Mouse (Mus musculus) skeletal muscle tissue, adult 2 months (tissue): Measurements from ENCODE around the gene Dph5.
"Not testable (repeated sequence)": the region's sequence is repeated elsewhere in the genome, so short reads cannot be mapped to it uniquely, and the experiment has no call there.

ENCODE experiments used
- DNase-seq: peaks from one replicate; pipeline ENCODE4 v3.0.0-alpha.2; 2012; ENCODE audit warnings: low read depth, low spot score

The Dph5 gene

DNA sequence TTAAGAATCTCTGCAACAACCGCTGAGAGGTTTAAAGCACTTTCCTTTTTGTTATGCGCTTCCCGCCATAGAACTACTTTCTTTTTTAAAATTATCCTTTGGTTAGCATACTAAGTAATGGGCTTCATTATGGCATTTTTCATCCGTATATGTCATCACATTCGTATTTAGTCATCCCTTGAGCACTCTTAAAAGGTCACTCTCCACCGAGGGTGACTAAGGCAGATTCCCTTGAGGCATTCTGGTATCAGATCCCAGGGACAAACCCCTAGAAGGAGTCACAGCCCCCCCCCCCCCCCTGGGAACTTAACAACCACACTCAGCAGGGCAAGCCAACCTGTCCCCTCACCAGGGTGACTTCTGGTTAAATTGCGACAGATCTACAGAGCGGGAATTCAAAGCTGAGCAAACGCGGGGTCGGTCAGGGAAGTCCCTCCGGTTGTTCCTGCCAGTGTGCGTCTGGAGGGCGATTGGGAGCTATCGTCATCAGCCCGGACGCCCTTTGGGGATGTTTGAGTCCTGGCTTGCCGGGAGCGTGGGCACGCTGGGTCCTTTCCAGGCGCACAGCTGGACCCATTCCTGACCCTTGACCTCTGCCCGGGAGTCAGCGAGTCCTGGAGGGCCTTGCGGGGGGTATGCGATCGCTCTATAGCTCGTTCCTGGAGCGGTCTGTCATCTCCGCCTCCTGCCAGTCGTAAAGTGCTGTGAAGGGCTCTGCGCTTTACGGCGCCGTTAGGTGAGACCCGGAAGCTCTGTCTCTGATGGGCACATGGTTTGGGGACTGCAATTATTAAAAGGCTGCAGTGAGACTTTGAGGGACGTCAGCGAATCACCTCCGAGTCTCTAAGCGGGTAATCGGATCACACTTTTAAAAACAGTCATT lies at the start of gene Dph5:
Dph5 (plus strand) TSS at position 411 of the 883 bp plus-strand sequence.
- peak; percentile 85 for DNase-seq

DNA sequence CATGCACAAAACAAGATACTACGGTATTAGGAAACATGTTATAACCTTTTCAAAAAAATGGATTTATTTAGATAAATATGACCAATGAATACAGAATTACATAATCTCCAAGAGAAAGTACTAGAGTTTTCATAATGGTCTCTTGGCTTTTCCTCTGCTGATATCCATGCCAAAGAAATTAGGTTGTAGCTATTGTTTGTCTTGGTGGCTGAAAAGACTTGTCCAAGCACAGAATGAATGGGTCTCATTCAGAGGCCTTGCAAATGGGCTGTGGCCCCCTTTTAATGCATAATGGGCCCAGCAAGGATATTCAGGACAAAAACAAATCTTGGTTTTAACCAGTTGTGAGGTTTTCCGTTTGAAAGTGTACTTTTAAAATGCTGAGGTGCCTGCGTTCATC lies 43.1 kb upstream of the Dph5 start:
- DNase-seq: no peak

DNA sequence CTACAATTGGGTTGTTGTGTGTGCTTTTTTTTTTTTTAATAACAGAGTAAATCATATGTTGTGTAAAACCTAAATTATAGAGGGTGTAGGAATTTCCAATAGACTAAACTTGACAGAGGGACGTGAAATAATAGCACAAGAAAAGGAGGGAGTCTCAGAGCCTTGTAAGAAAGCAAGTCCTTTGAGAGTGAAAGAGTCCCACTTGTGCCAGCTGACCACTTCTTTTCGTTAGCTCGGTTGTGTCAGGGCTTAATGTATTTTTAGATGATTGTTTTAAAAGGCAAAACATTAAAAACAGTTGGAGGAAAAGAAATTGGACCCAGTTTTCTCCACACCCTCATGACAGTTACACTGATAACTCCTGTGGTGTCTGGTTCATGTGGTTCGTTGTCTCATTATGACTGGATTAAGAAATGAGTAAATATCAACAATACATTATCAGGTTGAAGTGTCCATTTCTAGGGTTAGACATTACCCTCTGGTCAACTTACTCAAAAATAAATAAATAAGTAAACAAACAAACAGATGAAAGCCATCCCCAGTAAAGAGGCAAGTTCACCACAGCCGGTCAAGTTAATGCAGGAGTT lies 42.5 kb upstream of the Dph5 start:
- no peak for DNase-seq

DNA sequence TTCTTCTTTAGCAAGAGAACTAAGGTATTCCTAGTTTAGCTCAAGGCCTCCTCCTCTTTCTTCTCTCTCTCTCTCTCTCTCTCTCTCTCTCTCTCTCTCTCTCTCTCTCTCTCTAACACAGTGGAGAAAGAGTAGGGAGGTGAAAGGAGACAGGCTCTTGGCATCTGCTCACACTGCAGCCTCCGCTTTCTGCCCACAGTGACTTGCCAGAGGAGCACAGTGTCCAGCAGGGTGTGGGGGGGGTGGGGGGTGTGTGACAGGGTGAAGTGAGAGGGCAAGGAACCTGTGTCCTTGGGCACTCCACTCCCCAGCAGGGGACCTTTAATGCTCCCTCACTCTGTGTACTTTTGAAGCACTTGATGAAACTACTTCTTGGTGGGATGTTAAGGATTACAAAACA lies 41.9 kb upstream of the Dph5 start:
- no peak for DNase-seq

DNA sequence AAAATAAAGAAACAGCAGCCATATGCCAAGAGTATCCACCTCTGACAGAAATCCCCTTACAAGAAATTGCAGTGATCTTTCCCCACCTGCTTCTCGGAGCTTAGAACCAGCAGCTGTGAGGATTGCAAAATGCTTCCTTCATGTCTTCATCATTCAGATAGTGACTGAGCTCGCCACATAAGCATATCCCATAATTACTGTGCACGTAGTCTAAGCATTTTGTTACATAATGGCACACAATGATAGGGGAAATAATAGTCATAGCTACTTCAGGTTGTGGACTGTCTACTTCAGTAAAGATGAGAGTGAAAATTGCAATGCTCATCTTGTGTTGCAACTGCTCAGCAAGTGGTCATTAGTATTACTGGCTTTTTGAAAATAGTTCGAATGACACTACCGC lies 41.5 kb upstream of the Dph5 start:
- DNase-seq: no peak

DNA sequence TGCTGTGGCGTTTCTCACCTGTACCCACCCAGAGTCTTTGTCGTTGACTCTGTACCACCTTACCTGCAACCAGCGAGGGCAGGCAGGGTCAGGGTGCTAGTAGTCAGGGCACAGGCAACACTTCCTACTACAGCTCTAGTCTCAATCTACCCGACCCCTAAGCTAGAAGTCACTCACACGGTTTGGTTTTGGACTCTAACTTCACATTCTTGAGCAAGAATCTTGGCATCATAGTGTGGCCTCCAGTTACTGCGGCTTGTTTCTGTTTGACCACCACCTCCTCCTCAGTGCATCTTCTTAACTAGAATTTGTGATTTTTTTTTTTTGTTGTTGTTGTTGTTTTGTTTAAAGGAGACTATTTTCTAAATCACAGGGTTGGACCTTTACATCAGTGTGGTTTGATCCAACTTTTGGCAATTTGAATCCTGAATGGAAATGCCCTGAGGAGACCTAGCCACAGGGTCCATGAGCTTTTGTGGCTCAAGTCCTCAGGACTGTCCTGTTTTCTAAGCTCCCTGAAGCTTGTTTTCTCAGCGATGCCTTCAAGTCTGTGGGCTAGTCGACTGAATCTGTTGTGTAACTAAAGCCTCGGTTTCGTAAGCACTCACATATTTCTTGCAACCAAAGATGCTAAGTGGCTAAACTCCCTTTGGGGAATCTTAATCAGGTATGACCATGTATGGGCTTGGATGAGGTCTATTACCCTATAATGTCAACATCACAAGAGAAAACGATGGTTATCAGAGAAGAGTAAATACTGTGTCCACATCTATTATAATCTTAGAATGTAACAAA lies 38.8 kb upstream of the Dph5 start:
- no peak for DNase-seq

DNA sequence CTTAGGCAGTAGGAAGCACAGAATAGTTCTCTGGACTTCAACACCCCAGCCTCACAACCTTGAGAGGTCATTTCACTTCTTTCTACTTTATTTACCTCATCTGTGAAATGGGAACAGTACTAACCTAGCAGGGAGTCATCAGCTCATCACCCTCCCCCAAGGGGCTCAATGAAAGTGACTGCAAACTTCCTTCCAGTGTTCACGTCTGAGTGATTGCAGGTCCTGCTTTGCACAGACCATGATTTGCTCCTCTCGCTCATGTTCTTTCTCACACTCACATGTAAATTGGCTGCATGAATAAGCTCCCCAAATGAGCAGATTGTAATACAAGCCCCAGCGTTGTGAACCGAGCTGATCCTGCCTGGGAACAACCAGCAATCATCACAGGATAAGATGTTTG lies 36.7 kb upstream of the Dph5 start:
- DNase-seq: no peak

DNA sequence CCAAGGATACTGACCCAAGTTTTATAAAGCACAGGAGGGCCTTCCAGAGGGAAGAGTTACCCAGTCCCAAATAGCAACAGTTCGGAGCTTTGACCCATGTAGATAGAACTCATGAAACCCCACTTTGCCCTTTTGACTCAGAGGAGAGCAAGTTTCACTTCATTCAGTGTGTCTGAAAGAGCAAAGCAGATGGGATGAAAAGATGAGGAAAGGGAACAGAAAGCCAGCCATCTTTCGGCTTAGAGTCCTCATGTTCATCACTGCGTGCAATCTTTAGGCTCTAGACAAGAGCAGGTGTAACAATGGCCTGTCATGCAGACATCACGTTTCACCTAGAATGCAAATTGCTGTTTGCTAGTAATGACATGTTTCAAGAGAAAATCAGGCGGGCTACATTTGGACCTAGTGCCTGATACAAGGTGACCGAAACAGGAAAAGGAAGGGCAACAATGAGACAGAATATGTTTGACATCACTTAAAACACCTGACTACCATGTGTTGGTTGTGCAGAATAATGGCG lies 32.9 kb upstream of the Dph5 start:
- DNase-seq: no peak

DNA sequence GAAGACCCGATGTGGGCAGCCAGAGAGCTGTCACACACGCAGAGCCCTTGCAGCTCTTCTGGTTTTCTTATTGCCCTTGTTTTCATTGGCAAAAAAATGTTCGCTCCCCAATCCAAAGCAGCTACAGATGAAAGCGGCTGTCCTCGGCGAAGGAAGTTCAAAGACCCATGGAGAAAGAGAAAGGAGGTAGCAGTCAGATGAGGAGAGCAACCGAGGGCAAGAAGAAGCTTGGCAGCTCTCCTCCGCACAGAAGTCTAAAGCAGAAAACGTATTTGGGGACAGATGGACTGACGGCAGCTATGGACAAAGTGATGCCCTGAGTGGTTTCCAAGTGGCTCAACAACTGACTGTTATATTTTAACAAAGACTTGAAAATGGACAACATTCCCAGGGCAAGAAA lies 32.1 kb upstream of the Dph5 start:
- DNase-seq: no peak

DNA sequence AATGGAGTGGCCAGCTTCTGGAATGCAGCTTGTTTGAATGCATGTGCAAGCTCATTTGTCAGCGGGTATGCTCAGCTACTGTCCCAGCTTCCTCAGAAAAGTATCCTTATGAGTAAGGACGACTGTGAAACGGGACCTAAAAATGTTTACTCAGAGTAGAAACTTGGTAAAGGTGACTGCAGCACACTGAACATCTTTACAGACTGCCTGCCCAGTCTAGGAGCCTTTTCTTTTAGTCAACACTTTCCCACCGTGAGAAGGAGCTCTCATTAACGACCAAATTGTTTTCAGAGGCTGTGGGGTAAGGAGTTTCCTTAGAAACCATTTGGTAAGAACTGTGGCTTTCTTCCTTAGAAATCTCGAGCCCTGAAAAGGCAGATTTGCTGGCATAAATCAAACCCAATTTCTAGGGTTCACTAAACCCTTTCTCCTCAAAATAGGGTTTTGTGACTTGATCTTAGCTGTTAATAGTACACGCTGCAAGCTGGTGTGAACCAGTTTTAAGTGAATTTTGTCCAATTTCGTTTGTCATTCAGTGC lies 31.1 kb upstream of the Dph5 start:
- DNase-seq: no peak

DNA sequence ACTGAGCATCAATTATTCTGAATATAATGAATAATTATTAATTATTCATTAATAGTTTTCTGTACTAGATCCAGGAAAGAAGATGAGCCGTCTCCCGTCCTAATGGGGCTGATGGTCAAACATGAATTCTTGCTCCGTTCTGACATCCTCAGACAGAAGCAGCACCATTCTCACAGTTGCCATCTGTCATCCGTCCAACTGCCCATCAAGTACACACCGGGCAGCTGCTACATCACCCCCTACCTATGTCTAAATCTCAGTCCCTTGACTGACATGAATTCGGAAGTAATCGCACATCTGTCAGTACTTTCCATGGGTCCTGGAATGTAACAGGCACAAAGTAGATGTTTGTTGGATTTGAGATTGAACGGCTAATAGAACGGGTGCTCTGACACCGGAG lies 30.2 kb upstream of the Dph5 start:
- DNase-seq: no peak

DNA sequence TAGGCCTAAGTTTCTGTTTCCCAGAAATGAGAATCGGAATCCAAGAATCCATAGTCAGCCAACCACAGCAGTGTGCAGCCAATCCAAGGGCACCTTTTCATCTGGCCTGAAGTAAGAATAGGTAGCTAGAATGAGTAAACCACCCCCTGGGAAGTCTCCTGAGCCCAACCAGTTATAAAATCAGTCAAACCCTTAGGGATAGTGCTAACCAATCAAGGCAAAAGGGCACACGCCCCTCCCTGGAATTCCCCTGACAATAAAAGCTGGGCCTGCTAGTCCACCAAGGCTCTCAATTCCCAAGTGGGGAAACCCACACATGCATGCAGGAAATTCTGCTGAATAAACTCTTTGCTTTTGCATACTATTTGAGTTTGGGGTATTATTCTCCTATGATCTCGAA lies 28.8 kb upstream of the Dph5 start:
- no peak for DNase-seq

DNA sequence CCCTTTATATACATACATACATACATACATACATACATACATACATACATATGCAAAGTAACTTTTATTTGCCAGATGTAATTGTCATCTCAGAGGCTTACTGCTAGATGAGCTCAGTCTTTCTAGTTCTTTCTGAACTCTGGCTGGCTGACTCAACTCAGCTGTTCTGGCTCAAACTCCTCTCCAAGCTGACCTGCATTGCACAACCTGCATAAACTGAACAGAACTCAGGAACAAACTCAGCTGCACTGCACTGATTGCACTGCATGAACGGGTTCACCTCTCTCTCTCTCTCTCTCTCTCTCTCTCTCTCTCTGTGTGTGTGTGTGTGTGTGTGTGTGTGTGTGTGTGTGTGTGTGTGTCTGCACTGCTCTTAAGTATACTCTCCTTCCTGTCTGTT lies 26.9 kb upstream of the Dph5 start:
- not testable (repeated sequence) for DNase-seq

DNA sequence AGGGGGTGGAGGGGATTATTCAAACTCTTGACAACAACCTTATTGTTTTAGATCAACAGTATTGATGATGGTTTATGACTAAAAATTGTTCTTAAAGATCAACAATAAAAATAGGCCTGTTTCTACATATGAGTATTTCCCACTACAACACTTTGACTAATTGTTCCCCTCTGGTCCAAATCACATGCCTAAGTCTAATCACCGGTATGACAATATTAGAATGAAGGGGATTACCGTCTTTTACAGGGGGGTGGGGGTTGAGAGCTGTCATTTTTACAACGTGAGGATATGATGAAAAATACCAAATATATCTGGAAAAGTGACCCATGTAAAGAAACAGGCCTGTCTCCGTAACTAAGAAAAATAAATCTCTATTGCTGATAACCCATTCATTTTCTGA lies 24.1 kb upstream of the Dph5 start:
- no peak for DNase-seq

DNA sequence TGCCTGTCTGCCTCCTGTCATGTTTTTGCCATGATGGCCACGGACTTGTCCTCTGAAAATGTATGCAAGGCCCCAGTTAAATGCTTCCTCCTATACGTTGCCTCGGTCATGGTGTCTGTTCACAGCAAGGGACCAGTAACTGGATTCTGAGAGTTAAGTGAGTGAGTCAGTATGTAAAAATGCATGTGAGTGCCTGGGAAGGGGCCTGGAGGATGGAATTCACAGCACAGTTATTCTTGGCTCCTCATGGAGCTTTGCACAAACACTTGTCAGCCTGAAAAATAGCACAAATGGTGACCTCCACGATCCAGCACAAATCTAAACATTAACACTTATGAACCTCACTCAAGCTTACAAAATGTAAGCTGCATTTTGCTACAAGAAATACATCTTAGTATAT lies 20.5 kb upstream of the Dph5 start:
- DNase-seq: no peak

DNA sequence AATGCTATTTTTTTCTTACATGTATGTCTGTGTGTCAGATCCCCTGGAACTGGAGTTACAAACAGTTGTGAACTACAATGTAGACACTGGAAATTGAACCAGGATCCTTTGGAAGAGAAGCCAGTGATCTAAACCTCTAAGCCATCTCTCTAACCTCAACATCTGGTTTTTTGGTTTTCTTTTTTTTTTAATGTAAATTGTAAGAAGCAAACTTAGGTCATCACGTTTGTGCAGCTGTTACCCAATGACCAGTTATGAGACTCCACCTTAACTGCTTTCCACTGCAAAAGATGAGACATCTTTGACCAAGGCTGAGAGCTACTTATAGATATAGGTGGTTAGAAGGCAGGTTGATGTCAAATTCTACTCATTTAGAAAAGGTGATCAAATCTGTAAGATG lies 19.7 kb upstream of the Dph5 start:
- no peak for DNase-seq

DNA sequence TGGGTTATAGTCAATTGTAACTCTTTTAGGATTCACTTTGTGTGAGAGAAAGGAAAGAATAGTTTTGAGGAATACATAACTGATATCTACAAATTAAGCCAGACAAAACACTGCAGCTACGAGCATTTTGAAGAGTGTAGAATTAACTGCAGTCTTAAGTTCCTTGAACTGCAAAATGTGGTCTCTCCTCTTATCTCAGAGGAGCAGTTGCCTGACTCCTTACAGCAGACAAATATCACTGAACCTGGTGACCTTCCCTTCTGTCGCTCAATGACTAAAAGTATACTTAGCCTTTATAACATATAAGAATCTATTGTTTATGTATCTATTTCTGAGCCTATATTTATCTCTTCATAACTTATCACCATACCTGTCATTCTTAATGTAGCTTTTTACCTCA lies 18.3 kb upstream of the Dph5 start:
- no peak for DNase-seq

DNA sequence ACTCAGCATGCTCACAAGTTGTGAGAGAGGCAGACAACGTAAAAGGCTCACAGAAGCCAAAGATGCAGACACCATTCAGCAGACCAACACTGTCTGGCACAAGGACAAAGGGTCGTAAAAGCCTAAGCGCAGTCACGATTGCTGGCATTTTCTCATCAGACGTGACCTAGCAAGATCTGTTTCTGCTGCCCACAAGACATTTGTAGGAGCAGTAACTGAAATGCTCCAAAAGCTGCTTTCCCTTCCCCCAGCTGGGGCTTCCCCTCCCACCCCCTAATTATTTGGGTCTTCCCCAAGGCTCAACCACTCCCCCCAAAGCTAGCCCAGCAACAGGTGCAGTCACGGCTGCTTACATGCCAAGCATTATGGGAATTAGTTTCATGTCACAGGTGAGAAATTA lies 12.1 kb upstream of the Dph5 start:
- DNase-seq: no peak

DNA sequence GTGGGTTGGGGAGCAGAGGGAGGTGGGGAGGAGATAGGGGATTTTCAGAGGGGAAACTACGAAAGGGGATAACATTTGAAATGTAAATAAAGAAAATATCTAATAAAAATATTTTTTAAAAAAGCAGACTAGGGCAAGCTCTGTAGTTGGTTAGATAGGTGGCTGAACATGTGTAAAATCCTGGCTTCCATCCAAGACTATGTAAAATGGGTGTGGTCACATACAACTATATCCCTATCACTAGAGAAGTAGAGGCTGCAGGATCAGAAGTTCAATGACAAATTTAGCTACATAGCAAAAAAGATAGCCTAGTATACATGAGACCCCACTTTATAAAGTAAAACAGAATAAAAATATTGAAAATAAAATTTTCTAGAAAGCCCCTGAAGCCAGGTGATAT lies 10.5 kb upstream of the Dph5 start:
- no peak for DNase-seq

DNA sequence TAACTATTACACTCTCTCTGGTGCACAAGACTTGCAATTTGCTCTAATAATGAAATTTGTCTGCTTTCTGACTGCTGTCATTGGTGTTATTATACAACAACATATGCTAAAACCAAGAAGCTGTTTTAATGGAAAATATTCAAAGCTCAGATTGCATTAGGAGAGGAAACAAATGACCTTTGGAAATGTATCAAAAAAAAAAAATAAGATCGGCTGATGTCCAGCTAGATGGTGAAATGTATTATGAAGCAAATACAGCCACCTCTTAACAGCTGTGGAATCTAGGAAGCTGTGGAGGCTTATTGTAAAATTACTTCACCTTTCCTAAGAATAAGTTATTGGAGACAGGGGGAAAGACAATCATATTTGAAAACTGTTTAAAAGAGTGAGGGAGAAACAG lies 3.6 kb upstream of the Dph5 start:
- no peak for DNase-seq

DNA sequence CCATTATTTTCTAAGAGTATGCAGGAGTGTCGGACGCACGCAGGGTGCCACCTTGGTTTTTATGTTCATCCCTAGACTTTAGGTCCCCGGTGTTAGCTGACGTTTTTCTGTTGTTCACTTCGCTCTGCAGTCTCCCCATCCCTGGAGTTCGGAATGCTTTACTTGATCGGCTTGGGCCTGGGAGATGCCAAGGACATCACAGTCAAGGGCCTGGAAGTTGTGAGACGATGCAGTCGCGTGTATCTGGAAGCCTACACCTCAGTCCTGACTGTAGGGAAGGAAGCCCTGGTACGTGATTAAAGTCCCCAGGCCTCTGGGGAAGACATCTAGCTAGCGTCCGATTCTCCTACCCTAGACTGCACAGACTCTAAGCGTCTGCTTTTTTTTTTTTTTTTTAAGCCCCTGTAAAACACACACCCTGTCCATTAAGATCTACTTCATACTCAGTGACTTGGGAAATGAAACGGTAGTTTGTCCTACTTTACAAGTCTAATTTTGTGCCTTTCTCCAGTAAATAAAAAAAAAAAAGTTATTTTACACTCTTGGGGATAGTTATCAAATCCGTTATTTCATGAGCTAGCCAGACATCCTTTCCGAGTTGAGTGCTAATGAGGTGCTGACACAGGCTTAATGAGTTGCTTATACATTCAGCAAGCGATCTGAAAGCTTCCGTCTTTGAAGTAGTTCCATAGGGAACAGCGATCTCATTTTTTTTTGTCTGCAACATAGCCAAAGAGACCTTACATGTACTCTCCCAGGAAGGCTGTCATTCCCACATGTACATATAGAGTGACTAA lies 871 bp downstream of the Dph5 start:
- DNase-seq: no peak
